Mouse (Mus musculus): ENCODE measurements around the gene Rela.

Rela gene

GRCm38 (mm10) chr19:5636036-5636570 lies 1.2 kb upstream of the Rela start:
- no peak for DNase-seq (ENCODE audit: extremely low read depth, low read depth)

GRCm38 (mm10) chr19:5636571-5637041 lies 677 bp upstream of the Rela start:
- peak; percentile 26 for DNase-seq (ENCODE audit: extremely low read depth, low read depth)

- no peak for DNase-seq (ENCODE audit: extremely low read depth, low read depth)
These were observed 1.2 kb downstream of the Rela start for GRCm38 (mm10) chr19:5638416-5639005.

- DNase-seq (ENCODE audit: extremely low read depth, low read depth), result no peak
These were observed 3.1 kb downstream of the Rela start for GRCm38 (mm10) chr19:5640339-5640738.

GRCm38 (mm10) chr19:5641021-5641420 lies 3.7 kb downstream of the Rela start:
- no peak for DNase-seq (ENCODE audit: extremely low read depth, low read depth)

- DNase-seq (ENCODE audit: extremely low read depth, low read depth), result no peak
These were observed 4.4 kb downstream of the Rela start for GRCm38 (mm10) chr19:5641641-5642040.

GRCm38 (mm10) chr19:5645280-5645679 lies 8.0 kb downstream of the Rela start:
- no peak for DNase-seq (ENCODE audit: extremely low read depth, low read depth)

- no peak for DNase-seq (ENCODE audit: extremely low read depth, low read depth)
These were observed 9.5 kb downstream of the Rela start for GRCm38 (mm10) chr19:5646731-5647330.

GRCm38 (mm10) chr19:5647791-5648190 lies 10.5 kb downstream of the Rela start:
- DNase-seq (ENCODE audit: extremely low read depth, low read depth), result no peak

GRCm38 (mm10) chr19:5648401-5649297 lies 11.4 kb downstream of the Rela start:
- DNase-seq (ENCODE audit: extremely low read depth, low read depth), result peak; percentile 76

GRCm38 (mm10) chr19:5649298-5649741 lies 12.0 kb downstream of the Rela start:
- no peak for DNase-seq (ENCODE audit: extremely low read depth, low read depth)

- no peak for DNase-seq (ENCODE audit: extremely low read depth, low read depth)
These were observed 14.4 kb downstream of the Rela start for GRCm38 (mm10) chr19:5651502-5652274.

GRCm38 (mm10) chr19:5652570-5652969 lies 15.3 kb downstream of the Rela start:
- DNase-seq (ENCODE audit: extremely low read depth, low read depth), result no peak

GRCm38 (mm10) chr19:5653969-5654719 lies 16.9 kb downstream of the Rela start:
- no peak for DNase-seq (ENCODE audit: extremely low read depth, low read depth)

- DNase-seq (ENCODE audit: extremely low read depth, low read depth), result no peak
These were observed 17.5 kb downstream of the Rela start for GRCm38 (mm10) chr19:5654720-5655298.

- DNase-seq (ENCODE audit: extremely low read depth, low read depth), result peak; percentile 69
These were observed 23.9 kb downstream of the Rela start for GRCm38 (mm10) chr19:5660942-5661751.

- no peak for DNase-seq (ENCODE audit: extremely low read depth, low read depth)
These were observed 25.0 kb downstream of the Rela start for GRCm38 (mm10) chr19:5662310-5662709.

GRCm38 (mm10) chr19:5662981-5663913 lies 26.0 kb downstream of the Rela start, which contains the start of gene Sipa1:
Gene Sipa1, minus strand, starts transcription at chr19:5663707.
- peak; percentile 80 for DNase-seq (ENCODE audit: extremely low read depth, low read depth)

Data from MEL-GATA-1-ER (cell line).